8 mouse cellular contexts compared by ENCODE assay signal in genomic region chr8:112348323-112348722, GRCm38 (mm10).
DNase-seq lines count a peak whose midpoint lies in the region; ATAC-seq and TF ChIP-seq lines count a peak whose summit lies in the region.

No protein-coding gene starts in this region.

- 32% methylated on average over 5 of the region's 5 CpGs for WGBS in kidney, postnatal 0 days
- WGBS in kidney, embryonic 16.5 days, result 35% methylated on average over 5 of the region's 5 CpGs
- 30% methylated on average over 5 of the region's 5 CpGs for WGBS in hindbrain, embryonic 15.5 days
- 26% methylated on average over 5 of the region's 5 CpGs for WGBS in neural tube, embryonic 15.5 days
- WGBS in kidney, embryonic 15.5 days, result 34% methylated on average over 5 of the region's 5 CpGs

- peak; percentile 46 for DNase-seq in kidney, postnatal 0 days (ENCODE audit: low spot score)
- peak; percentile 82 for DNase-seq in embryo, embryonic 10.5 days (ENCODE audit: low spot score)
- no peak for DNase-seq in gastrocnemius, postnatal 4 days (ENCODE audit: low spot score in 2 of 2)
- no peak for DNase-seq in kidney, postnatal 36 days

- H3K27me3 ChIP-seq in kidney, postnatal 0 days (ENCODE audit: insufficient read depth, low read length), result no peaks in the 10 kb centered on the region
- no peaks in the 10 kb centered on the region for H3K27me3 ChIP-seq in kidney, embryonic 16.5 days (ENCODE audit: insufficient read depth, low read length)
- no peaks in the 10 kb centered on the region for H3K27me3 ChIP-seq in hindbrain, embryonic 15.5 days
- H3K27me3 ChIP-seq in neural tube, embryonic 15.5 days (replicated peaks), result no peaks in the 10 kb centered on the region
- H3K27me3 ChIP-seq in kidney, embryonic 15.5 days, result no peaks in the 10 kb centered on the region

- no peaks in the 10 kb centered on the region for H3K9me3 ChIP-seq in kidney, postnatal 0 days (replicated peaks; ENCODE audit: low read length)
- H3K9me3 ChIP-seq in kidney, embryonic 16.5 days (ENCODE audit: low read length), result peaks cover 4% of the 10 kb centered on the region
- H3K9me3 ChIP-seq in hindbrain, embryonic 15.5 days, result no peaks in the 10 kb centered on the region
- no peaks in the 10 kb centered on the region for H3K9me3 ChIP-seq in neural tube, embryonic 15.5 days (replicated peaks)
- H3K9me3 ChIP-seq in kidney, embryonic 15.5 days (replicated peaks), result no peaks in the 10 kb centered on the region

- no peak overlapping the region for H3K4me3 ChIP-seq in kidney, postnatal 0 days (replicated peaks; ENCODE audit: low read depth, low read length)
- no peak overlapping the region for H3K4me3 ChIP-seq in kidney, embryonic 16.5 days (ENCODE audit: low read length)
- H3K4me3 ChIP-seq in hindbrain, embryonic 15.5 days, result no peak overlapping the region
- H3K4me3 ChIP-seq in neural tube, embryonic 15.5 days (replicated peaks), result no peak overlapping the region
- no peak overlapping the region for H3K4me3 ChIP-seq in kidney, embryonic 15.5 days (replicated peaks)

- no peak overlapping the region for H3K4me2 ChIP-seq in kidney, postnatal 0 days (ENCODE audit: low read length)
- H3K4me2 ChIP-seq in kidney, embryonic 16.5 days (replicated peaks; ENCODE audit: low read depth, low read length), result no peak overlapping the region
- H3K4me2 ChIP-seq in hindbrain, embryonic 15.5 days, result peak overlapping the region; percentile 22; the same call in 1 of the 2 replicates
- H3K4me2 ChIP-seq in neural tube, embryonic 15.5 days, result peak overlapping the region; percentile 13; the same call in 1 of the 2 replicates
- H3K4me2 ChIP-seq in kidney, embryonic 15.5 days, result no peak overlapping the region

- H3K36me3 ChIP-seq in kidney, postnatal 0 days (ENCODE audit: insufficient read depth, low read length), result no peaks in the 10 kb centered on the region
- no peaks in the 10 kb centered on the region for H3K36me3 ChIP-seq in kidney, embryonic 16.5 days (ENCODE audit: insufficient read depth, low read length)
- H3K36me3 ChIP-seq in hindbrain, embryonic 15.5 days, result no peaks in the 10 kb centered on the region
- no peaks in the 10 kb centered on the region for H3K36me3 ChIP-seq in neural tube, embryonic 15.5 days
- H3K36me3 ChIP-seq in kidney, embryonic 15.5 days, result no peaks in the 10 kb centered on the region

- no peak overlapping the region for H3K9ac ChIP-seq in kidney, postnatal 0 days (ENCODE audit: low read depth, low read length)
- H3K9ac ChIP-seq in kidney, embryonic 16.5 days (replicated peaks; ENCODE audit: low read length), result no peak overlapping the region
- H3K9ac ChIP-seq in hindbrain, embryonic 15.5 days, result no peak overlapping the region
- no peak overlapping the region for H3K9ac ChIP-seq in neural tube, embryonic 15.5 days (replicated peaks)
- H3K9ac ChIP-seq in kidney, embryonic 15.5 days, result no peak overlapping the region

- no peaks in the 10 kb centered on the region for H3K4me1 ChIP-seq in kidney, postnatal 0 days (replicated peaks; ENCODE audit: insufficient read depth, low read length)
- H3K4me1 ChIP-seq in kidney, embryonic 16.5 days (ENCODE audit: insufficient read depth, low read length), result no peaks in the 10 kb centered on the region
- no peaks in the 10 kb centered on the region for H3K4me1 ChIP-seq in hindbrain, embryonic 15.5 days (replicated peaks)
- H3K4me1 ChIP-seq in neural tube, embryonic 15.5 days, result no peaks in the 10 kb centered on the region
- H3K4me1 ChIP-seq in kidney, embryonic 15.5 days, result no peaks in the 10 kb centered on the region

- ATAC-seq in kidney, postnatal 0 days (replicated peaks; ENCODE audit: low FRiP score, low read depth), result no peak
- ATAC-seq in kidney, embryonic 16.5 days (ENCODE audit: low FRiP score, low TSS enrichment), result no peak
- no peak for ATAC-seq in hindbrain, embryonic 15.5 days (ENCODE audit: low FRiP score, low read depth)
- no peak for ATAC-seq in neural tube, embryonic 15.5 days (ENCODE audit: low FRiP score)
- ATAC-seq in kidney, embryonic 15.5 days (replicated peaks; ENCODE audit: low FRiP score), result no peak

- TF ChIP-seq CTCF in kidney, postnatal 0 days (IDR thresholded peaks at IDR 0.05; ENCODE audit: low read depth), result peak; percentile 57

- H3K27ac ChIP-seq in kidney, postnatal 0 days, result no peak overlapping the region
- H3K27ac ChIP-seq in kidney, embryonic 16.5 days (ENCODE audit: low read length), result no peak overlapping the region
- no peak overlapping the region for H3K27ac ChIP-seq in hindbrain, embryonic 15.5 days (replicated peaks)
- H3K27ac ChIP-seq in neural tube, embryonic 15.5 days (replicated peaks), result no peak overlapping the region
- H3K27ac ChIP-seq in kidney, embryonic 15.5 days, result no peak overlapping the region

Comparison
In these comparisons a context has a peak if more than half of its experiments do, and no peak if none do; other contexts are left out.
1. DNase-seq: peak in kidney, postnatal 0 days (single experiment) and embryo, embryonic 10.5 days (single experiment); none in gastrocnemius, postnatal 4 days (0 of 2) and kidney, postnatal 36 days (0 of 2).
2. H3K4me2 ChIP-seq: peak in hindbrain, embryonic 15.5 days (single experiment) and neural tube, embryonic 15.5 days (single experiment); none in kidney, postnatal 0 days (single experiment), kidney, embryonic 16.5 days (single experiment) and kidney, embryonic 15.5 days (single experiment).